Mouse (Mus musculus) neural tube, embryonic 13.5 days (tissue): ENCODE measurements around the gene Gzmf. TPM values are rescaled to one million over a fixed set of nuclear protein-coding genes. Genes with fewer than 3 reads are reported as not detected.
"Not testable (repeated sequence)": the region's sequence is repeated elsewhere in the genome, so short reads cannot be mapped to it uniquely, and the experiment has no call there.

Experiments used
- ATAC-seq: fragments of 200-750 bp; cut with Nextera tagmentation; 2 replicates; pipeline ENCODE4 v1.8.0; 2017; ENCODE audit warnings: low read depth, mild to moderate bottlenecking, moderate TSS enrichment, moderate library complexity
- H3K27ac ChIP-seq: fragments of 300-500 bp; sonication (generic); replicated peaks from 2 replicates; pipeline ENCODE4 v1.5.1; 2015; ENCODE audit warnings: moderate library complexity, mild to moderate bottlenecking, inconsistent platforms
- H3K27me3 ChIP-seq: fragments of 300-500 bp; sonication (generic); 2 replicates; pipeline ENCODE4 v1.6.1; 2015; ENCODE audit warnings: mild to moderate bottlenecking, inconsistent platforms
- H3K36me3 ChIP-seq: fragments of 300-500 bp; sonication (generic); 2 replicates; pipeline ENCODE4 v1.6.1; 2015; ENCODE audit warnings: mild to moderate bottlenecking, inconsistent platforms
- H3K4me1 ChIP-seq: fragments of 300-500 bp; sonication (generic); replicated peaks from 2 replicates; pipeline ENCODE4 v1.6.1; 2015; ENCODE audit warnings: inconsistent platforms
- H3K4me2 ChIP-seq: fragments of 300-500 bp; sonication (generic); 2 replicates; pipeline ENCODE4 v1.6.1; 2015; ENCODE audit warnings: inconsistent platforms, mild to moderate bottlenecking, moderate library complexity
- H3K4me3 ChIP-seq: fragments of 300-500 bp; sonication (generic); 2 replicates; pipeline ENCODE4 v1.5.1; 2015; ENCODE audit warnings: mild to moderate bottlenecking, inconsistent platforms
- H3K9ac ChIP-seq: fragments of 300-500 bp; sonication (generic); 2 replicates; pipeline ENCODE4 v1.6.1; 2015; ENCODE audit warnings: moderate library complexity, mild to moderate bottlenecking, inconsistent platforms
- H3K9me3 ChIP-seq: fragments of 300-500 bp; sonication (generic); 2 replicates; pipeline ENCODE4 v1.6.1; 2016; ENCODE audit warnings: inconsistent platforms
- WGBS: fragments of 180-500 bp; shearing (Covaris S2); methylation state at CpG from one replicate; pipeline ENCODE4 v1.1.7; 2015; 5-methylcytosine and 5-hydroxymethylcytosine counted together
- polyA plus RNA-seq: library from polyadenylated mRNA; unstranded; fragments of >200 nt; fragmentation: Nextera tagmentation; extraction: Ambion mirVana; gene quantifications from 2 replicates; pipeline ENCODE4 v1.2.1, GENCODE M21; 2015

The Gzmf gene
- polyA plus RNA-seq, 1 experiment from 2014 or later, result not detected

GRCm38 (mm10) chr14:56162109-56162508, 49.1 kb downstream of the Gzmf start:
- no peaks in the 10 kb centered on the region for H3K9me3 ChIP-seq
- 88% methylated on average over 2 of the region's 2 CpGs for WGBS
- ATAC-seq, result no peak

GRCm38 (mm10) chr14:56159479-56159878, 51.7 kb downstream of the Gzmf start, which contains the start of gene Gzmg:
Gene Gzmg (minus strand): TSS chr14:56159579.
- not testable (repeated sequence) for ATAC-seq, H3K9ac ChIP-seq, H3K4me1 ChIP-seq, H3K36me3 ChIP-seq, H3K27ac ChIP-seq, H3K4me2 ChIP-seq, H3K27me3 ChIP-seq, H3K9me3 ChIP-seq, H3K4me3 ChIP-seq
- 91% methylated on average over 2 of the region's 2 CpGs for WGBS

More at GRCm38 (mm10) chr14:56162109-56162508, 49.1 kb downstream of the Gzmf start:
- Histone ChIP-seq H3K36me3 (no peaks in the 10 kb centered on the region), H3K27ac (no peak overlapping the region), H3K9ac (no peak overlapping the region), H3K4me3 (no peak overlapping the region), H3K4me1 (no peaks in the 10 kb centered on the region), H3K27me3 (no peaks in the 10 kb centered on the region), H3K4me2 (no peak overlapping the region)

GRCm38 (mm10) chr14:56155340-56155739, 55.9 kb downstream of the Gzmf start:
- no peaks in the 10 kb centered on the region for H3K9me3 ChIP-seq
- no peak overlapping the region for H3K9ac ChIP-seq
- no peak overlapping the region for H3K27ac ChIP-seq
- no peak overlapping the region for H3K4me2 ChIP-seq
- no peaks in the 10 kb centered on the region for H3K36me3 ChIP-seq
- no peak for ATAC-seq
- no peak overlapping the region for H3K4me3 ChIP-seq
- H3K27me3 ChIP-seq, result no peaks in the 10 kb centered on the region
- H3K4me1 ChIP-seq, result no peaks in the 10 kb centered on the region
- WGBS, result 64% methylated on average over 2 of the region's 2 CpGs

Other genes starting within 250 kb of the Gzmf start
- gene Mcpt1, start 193.4 kb downstream of the Gzmf start, polyA plus RNA-seq, result not detected in 2 replicates
- gene Mcpt9, start 180.9 kb downstream of the Gzmf start, polyA plus RNA-seq, result not detected in 2 replicates
- not detected in 2 replicates for gene Mcpt2, start 169.4 kb downstream of the Gzmf start, polyA plus RNA-seq
- not detected in 2 replicates for gene Mcpt4, start 149.1 kb downstream of the Gzmf start, polyA plus RNA-seq
- not detected in 2 replicates for gene Mcpt8, start 126.1 kb downstream of the Gzmf start, polyA plus RNA-seq
- gene Ctsg, start 108.8 kb downstream of the Gzmf start, polyA plus RNA-seq, result not detected in 2 replicates
- not detected in 2 replicates for gene Gzme, start 90.8 kb downstream of the Gzmf start, polyA plus RNA-seq
- not detected in 2 replicates for gene Gzmd, start 78.8 kb downstream of the Gzmf start, polyA plus RNA-seq
- gene Gzmg, start 51.8 kb downstream of the Gzmf start, polyA plus RNA-seq, result not detected in 2 replicates
- gene Gzmn, start 36.8 kb downstream of the Gzmf start, polyA plus RNA-seq, result not detected in 2 replicates
- gene Gzmc, start 23.2 kb upstream of the Gzmf start, polyA plus RNA-seq, result not detected in 2 replicates
- not detected in 2 replicates for gene Gzmb, start 50.8 kb upstream of the Gzmf start, polyA plus RNA-seq
- gene Atp12a, start 153.7 kb upstream of the Gzmf start, polyA plus RNA-seq, result 0.07 and 0.15 TPM in 2 replicates
- 0.28 and 0.68 TPM in 2 replicates for gene Rnf17, start 191.2 kb upstream of the Gzmf start, polyA plus RNA-seq